Comparison of ENCODE assay signal across 17 mouse cellular contexts in genomic region chr19:14035785-14036184, GRCm38 (mm10).
DNase-seq lines count a peak whose midpoint lies in the region; ATAC-seq lines count a peak whose summit lies in the region.
"Had no signal": no experiment of that assay in that cellular context is flagged by ENCODE, and none has a peak within 500 bp of the region (broad histone marks: within the 10 kb centered on the region; RNA-seq: fewer than 3 reads in every experiment).

No protein-coding gene starts in this region.

- H3K9me3 ChIP-seq in forebrain, embryonic 12.5 days: no peaks in the 10 kb centered on the region
- H3K9me3 ChIP-seq in forebrain, embryonic 15.5 days: no peaks in the 10 kb centered on the region
- H3K9me3 ChIP-seq in hindbrain, embryonic 15.5 days: no peaks in the 10 kb centered on the region
- H3K9me3 ChIP-seq in midbrain, embryonic 16.5 days (replicated peaks; ENCODE audit: control insufficient read depth, low read length, poor library complexity, severe bottlenecking): no peaks in the 10 kb centered on the region
- H3K9me3 ChIP-seq: heart, embryonic 10.5 days; limb, embryonic 13.5 days had no signal

- H3K4me1 ChIP-seq in forebrain, embryonic 12.5 days: peaks cover 19% of the 10 kb centered on the region
- H3K4me1 ChIP-seq in forebrain, embryonic 15.5 days: peaks cover 14% of the 10 kb centered on the region
- peaks cover 11% of the 10 kb centered on the region; the same call in 1 of the 2 replicates for H3K4me1 ChIP-seq in hindbrain, embryonic 15.5 days (replicated peaks)
- H3K4me1 ChIP-seq in midbrain, embryonic 16.5 days (ENCODE audit: control insufficient read depth, insufficient read depth, low read length): peaks cover 10% of the 10 kb centered on the region
- H3K4me1 ChIP-seq: heart, embryonic 10.5 days; limb, embryonic 13.5 days had no signal

- DNase-seq in embryo, embryonic 11 days: peak; percentile 37
- DNase-seq in heart, postnatal 14 days: no peak
- no peak for DNase-seq in left cerebral cortex, postnatal 10 days (ENCODE audit: extremely low spot score in 1 of 2, low spot score in 2 of 2)
- DNase-seq: adrenal gland, adult 2 months; cerebellum, adult 11-12 months; gastrocnemius, postnatal 25 days; heart, postnatal 36 days; thymus, postnatal 4 days had no signal

- H3K27ac ChIP-seq in forebrain, embryonic 12.5 days: no peak overlapping the region
- no peak overlapping the region for H3K27ac ChIP-seq in forebrain, embryonic 15.5 days (replicated peaks)
- H3K27ac ChIP-seq in hindbrain, embryonic 15.5 days (replicated peaks): no peak overlapping the region
- H3K27ac ChIP-seq in midbrain, embryonic 16.5 days (ENCODE audit: low read length): no peak overlapping the region
- H3K27ac ChIP-seq: heart, embryonic 10.5 days; kidney, postnatal 0 days; limb, embryonic 13.5 days; liver, embryonic 14.5 days had no signal

- H3K27me3 ChIP-seq in forebrain, embryonic 12.5 days: no peaks in the 10 kb centered on the region
- no peaks in the 10 kb centered on the region for H3K27me3 ChIP-seq in forebrain, embryonic 15.5 days
- H3K27me3 ChIP-seq in hindbrain, embryonic 15.5 days: no peaks in the 10 kb centered on the region
- no peaks in the 10 kb centered on the region for H3K27me3 ChIP-seq in midbrain, embryonic 16.5 days (ENCODE audit: control insufficient read depth, insufficient read depth, low read depth, low read length)
- H3K27me3 ChIP-seq: limb, embryonic 13.5 days had no signal

- H3K4me3 ChIP-seq in forebrain, embryonic 12.5 days (replicated peaks): no peak overlapping the region
- H3K4me3 ChIP-seq in forebrain, embryonic 15.5 days: no peak overlapping the region
- H3K4me3 ChIP-seq in hindbrain, embryonic 15.5 days: no peak overlapping the region
- H3K4me3 ChIP-seq in midbrain, embryonic 16.5 days (ENCODE audit: low read depth, low read length): no peak overlapping the region
- H3K4me3 ChIP-seq: heart, embryonic 10.5 days; limb, embryonic 13.5 days had no signal

- no peaks in the 10 kb centered on the region for H3K36me3 ChIP-seq in forebrain, embryonic 12.5 days (replicated peaks)
- no peaks in the 10 kb centered on the region for H3K36me3 ChIP-seq in forebrain, embryonic 15.5 days
- H3K36me3 ChIP-seq in hindbrain, embryonic 15.5 days: no peaks in the 10 kb centered on the region
- no peaks in the 10 kb centered on the region for H3K36me3 ChIP-seq in midbrain, embryonic 16.5 days (ENCODE audit: control insufficient read depth, insufficient read depth, low read length)
- H3K36me3 ChIP-seq: heart, embryonic 10.5 days; limb, embryonic 13.5 days had no signal

- H3K4me2 ChIP-seq in forebrain, embryonic 12.5 days: no peak overlapping the region
- no peak overlapping the region for H3K4me2 ChIP-seq in forebrain, embryonic 15.5 days (replicated peaks)
- H3K4me2 ChIP-seq in hindbrain, embryonic 15.5 days: no peak overlapping the region
- no peak overlapping the region for H3K4me2 ChIP-seq in midbrain, embryonic 16.5 days (ENCODE audit: low read length)
- H3K4me2 ChIP-seq: limb, embryonic 13.5 days had no signal

- intact Hi-C loops in heart, postnatal 14 days (cut with DNase I): no loop called here
- intact Hi-C loops in left cerebral cortex, postnatal 10 days (cut with DNase I): no loop called here

- H3K9ac ChIP-seq in forebrain, embryonic 12.5 days: no peak overlapping the region
- H3K9ac ChIP-seq in forebrain, embryonic 15.5 days (replicated peaks): no peak overlapping the region
- H3K9ac ChIP-seq in hindbrain, embryonic 15.5 days: no peak overlapping the region
- H3K9ac ChIP-seq in midbrain, embryonic 16.5 days (ENCODE audit: low read depth, low read length): no peak overlapping the region
- H3K9ac ChIP-seq: limb, embryonic 13.5 days; liver, embryonic 14.5 days had no signal

- 35% methylated on average over 1 of the region's 1 CpGs for WGBS in forebrain, embryonic 12.5 days
- 58% methylated on average over 1 of the region's 1 CpGs for WGBS in forebrain, embryonic 15.5 days
- WGBS in hindbrain, embryonic 15.5 days: 41% methylated on average over 1 of the region's 1 CpGs
- 40% methylated on average over 1 of the region's 1 CpGs for WGBS in midbrain, embryonic 16.5 days

- ATAC-seq in forebrain, embryonic 12.5 days (ENCODE audit: low FRiP score): peak; percentile 73; the same call in 1 of the 2 replicates
- no peak for ATAC-seq in forebrain, embryonic 15.5 days (replicated peaks)
- ATAC-seq in hindbrain, embryonic 15.5 days (ENCODE audit: low FRiP score, low read depth): 0 out of 2 replicates have a peak, but pooled peaks have one; percentile 30
- ATAC-seq in midbrain, embryonic 16.5 days: 0 out of 2 replicates have a peak, but pooled peaks have one; percentile 25
- ATAC-seq: intestine, embryonic 16.5 days had no signal
